Mouse (Mus musculus) heart, embryonic 10.5 days (tissue): ENCODE measurements around the gene Klc3. TPM values are rescaled to one million over a fixed set of nuclear protein-coding genes. Genes with fewer than 3 reads are reported as not detected.

Experiments
- DNase-seq: peaks from one replicate; pipeline ENCODE4 v3.0.0-alpha.2; 2017; ENCODE audit warnings: low spot score
- H3K27ac ChIP-seq: fragments of 300-500 bp; sonication (generic); 2 replicates; pipeline ENCODE4 v1.5.1; 2016; ENCODE audit warnings: mild to moderate bottlenecking
- H3K27me3 ChIP-seq: fragments of 300-500 bp; sonication (generic); 2 replicates; pipeline ENCODE4 v1.6.1; 2016; ENCODE audit warnings: mild to moderate bottlenecking; ENCODE audit not compliant: poor library complexity, insufficient read depth, severe bottlenecking
- H3K36me3 ChIP-seq: fragments of 300-500 bp; sonication (generic); 2 replicates; pipeline ENCODE4 v1.6.1; 2016; ENCODE audit warnings: mild to moderate bottlenecking, moderate library complexity
- H3K4me1 ChIP-seq: fragments of 300-500 bp; sonication (generic); 2 replicates; pipeline ENCODE4 v1.6.1; 2016; ENCODE audit warnings: mild to moderate bottlenecking
- H3K4me3 ChIP-seq: fragments of 300-500 bp; sonication (generic); 2 replicates; pipeline ENCODE4 v1.5.1; 2016; ENCODE audit warnings: mild to moderate bottlenecking, moderate library complexity
- H3K9me3 ChIP-seq: fragments of 300-500 bp; sonication (generic); 2 replicates; pipeline ENCODE4 v1.6.1; 2016; ENCODE audit warnings: mild to moderate bottlenecking, moderate library complexity
- WGBS: fragments of 180-500 bp; shearing (Covaris S2); methylation state at CpG from one replicate; pipeline ENCODE4 v1.1.7; 2016; 5-methylcytosine and 5-hydroxymethylcytosine counted together
- microRNA counts: library from miRNA; unstranded; fragments of <30 nt; microRNA quantifications from one replicate; lab custom pipeline; 2017
- microRNA-seq: library from miRNA; unstranded; fragments of <30 nt; microRNA quantifications from one replicate; pipeline ENCODE4, GENCODE M21; 2017
- polyA plus RNA-seq: library from polyadenylated mRNA; unstranded; fragments of >200 nt; fragmentation: Nextera tagmentation; extraction: Ambion mirVana; gene quantifications from 2 replicates; pipeline ENCODE4 v1.2.1, GENCODE M21; 2016

The Klc3 gene
- polyA plus RNA-seq, 1 experiment from 2014 or later: 5.8 TPM

- Histone ChIP-seq H3K4me1 (peaks cover 18% of the 10 kb centered on the region), H3K36me3 (peaks cover 74% of the 10 kb centered on the region), H3K27me3 (no peaks in the 10 kb centered on the region), H3K4me3 (no peak overlapping the region), H3K27ac (no peak overlapping the region), H3K9me3 (no peaks in the 10 kb centered on the region)
- no peak for DNase-seq
- WGBS: 86% methylated on average over 5 of the region's 5 CpGs
Measured at GRCm38 (mm10) chr7:19354991-19355390, 48.9 kb downstream of the Klc3 start.

- Histone ChIP-seq H3K4me1 (peaks cover 16% of the 10 kb centered on the region), H3K27ac (no peak overlapping the region), H3K9me3 (no peaks in the 10 kb centered on the region), H3K36me3 (peaks cover 73% of the 10 kb centered on the region), H3K4me3 (no peak overlapping the region), H3K27me3 (no peaks in the 10 kb centered on the region)
- 90% methylated on average over 8 of the region's 8 CpGs for WGBS
- DNase-seq: no peak
Measured at GRCm38 (mm10) chr7:19350221-19350620, 53.7 kb downstream of the Klc3 start.

GRCm38 (mm10) chr7:19349188-19349915, 54.6 kb downstream of the Klc3 start:
- Histone ChIP-seq H3K4me3 (no peak overlapping the region), H3K9me3 (no peaks in the 10 kb centered on the region), H3K27ac (no peak overlapping the region), H3K27me3 (no peaks in the 10 kb centered on the region), H3K36me3 (peaks cover 64% of the 10 kb centered on the region), H3K4me1 (peaks cover 21% of the 10 kb centered on the region)
- 75% methylated on average over 13 of the region's 13 CpGs for WGBS
- no peak for DNase-seq

- Histone ChIP-seq H3K4me3 (peak overlapping the region; percentile 81), H3K4me1 (peaks cover 49% of the 10 kb centered on the region), H3K27me3 (0 out of 2 replicates have a peak, but pooled peaks cover 3% of the 10 kb centered on the region), H3K9me3 (no peaks in the 10 kb centered on the region), H3K36me3 (peaks cover 25% of the 10 kb centered on the region), H3K27ac (peak overlapping the region; percentile 91)
- WGBS: under 1% methylated on average over 31 of the region's 31 CpGs
- DNase-seq: peak; percentile 98
Measured at GRCm38 (mm10) chr7:19344938-19345471, 58.9 kb downstream of the Klc3 start.

MicroRNA genes within 50 kb of the gene (microRNA counts, 519-probe panel; counts per million panel counts)
- microRNA mmu-miR-343 (lab: Ali Mortazavi, UCI): not detected

Small RNA genes lying within 50 kb of the gene (microRNA-seq; reads per million reads assigned to microRNA genes)
- not detected for gene Mir343

Other genes starting within 250 kb of the Klc3 start
- 9.7 and 12.8 TPM in 2 replicates for gene Gipr, start 238.0 kb downstream of the Klc3 start, polyA plus RNA-seq
- gene Eml2, start 227.7 kb downstream of the Klc3 start, polyA plus RNA-seq: 12.2 and 14.2 TPM in 2 replicates
- gene Gpr4, start 191.6 kb downstream of the Klc3 start, polyA plus RNA-seq: 1.0 and 1.8 TPM in 2 replicates
- gene Opa3, start 175.8 kb downstream of the Klc3 start, polyA plus RNA-seq: 46.8 and 47.9 TPM in 2 replicates
- gene Vasp, start 132.3 kb downstream of the Klc3 start, polyA plus RNA-seq: 99.0 and 112 TPM in 2 replicates
- 0.13 TPM in 1 of 2 replicates, not detected in the other for gene Ppm1n, start 124.0 kb downstream of the Klc3 start, polyA plus RNA-seq
- gene Rtn2, start 121.5 kb downstream of the Klc3 start, polyA plus RNA-seq: 22.4 and 26.0 TPM in 2 replicates
- gene Fosb, start 94.1 kb downstream of the Klc3 start, polyA plus RNA-seq: 0.24 and 0.27 TPM in 2 replicates
- 74.0 and 84.2 TPM in 2 replicates for gene Ercc1, start 59.3 kb downstream of the Klc3 start, polyA plus RNA-seq
- gene Cd3eap, start 44.6 kb downstream of the Klc3 start, polyA plus RNA-seq: 23.2 and 27.8 TPM in 2 replicates
- 12.0 and 16.2 TPM in 2 replicates for gene Ppp1r13l, start 44.4 kb downstream of the Klc3 start, polyA plus RNA-seq
- 19.2 and 19.3 TPM in 2 replicates for gene Ercc2, start 22.1 kb downstream of the Klc3 start, polyA plus RNA-seq
- gene Ckm, start 672 bp upstream of the Klc3 start, polyA plus RNA-seq: 3.6 and 9.8 TPM in 2 replicates
- 7.0 and 8.9 TPM in 2 replicates for gene Mark4, start 54.7 kb upstream of the Klc3 start, polyA plus RNA-seq
- 1.8 and 2.5 TPM in 2 replicates for gene Exoc3l2, start 59.2 kb upstream of the Klc3 start, polyA plus RNA-seq
- gene Bloc1s3, start 104.3 kb upstream of the Klc3 start, polyA plus RNA-seq: 1.5 and 2.0 TPM in 2 replicates
- 95.3 and 107 TPM in 2 replicates for gene Trappc6a, start 104.3 kb upstream of the Klc3 start, polyA plus RNA-seq
- gene Nkpd1, start 113.7 kb upstream of the Klc3 start, polyA plus RNA-seq: 0.09 and 0.14 TPM in 2 replicates
- gene Ppp1r37, start 159.0 kb upstream of the Klc3 start, polyA plus RNA-seq: 17.9 and 30.0 TPM in 2 replicates
- gene Zfp296, start 173.2 kb upstream of the Klc3 start, polyA plus RNA-seq: 0.41 and 0.69 TPM in 2 replicates
- 149 and 182 TPM in 2 replicates for gene Gemin7, start 173.5 kb upstream of the Klc3 start, polyA plus RNA-seq
- gene Clasrp, start 200.4 kb upstream of the Klc3 start, polyA plus RNA-seq: 38.7 and 47.6 TPM in 2 replicates
- 3.3 and 3.8 TPM in 2 replicates for gene Relb, start 225.3 kb upstream of the Klc3 start, polyA plus RNA-seq